18 mouse cellular contexts compared by ENCODE assay signal in genomic region chr3:38331169-38331568, GRCm38 (mm10).
"Had no signal": no experiment of that assay in that cellular context is flagged by ENCODE, and none has a peak within 500 bp of the region (broad histone marks: within the 10 kb centered on the region; RNA-seq: fewer than 3 reads in every experiment).

No protein-coding gene starts in this region.

- H3K36me3 ChIP-seq: midbrain, embryonic 10.5 days; midbrain, embryonic 13.5 days; midbrain, embryonic 15.5 days; neural tube, embryonic 13.5 days; neural tube, embryonic 15.5 days had no signal

- DNase-seq: lung, adult 18-20 months; lung, embryonic 14.5 days; lung, postnatal 10 days; lung, postnatal 4 days; retina, postnatal 1 day; right cerebral cortex, adult 18-20 months; right cerebral cortex, postnatal 25 days; right cerebral cortex, postnatal 4 days; spleen, adult 18-20 months; thymus, adult 18-20 months; thymus, postnatal 14 days; thymus, postnatal 36 days had no signal

- H3K4me3 ChIP-seq: midbrain, embryonic 10.5 days; midbrain, embryonic 13.5 days; midbrain, embryonic 15.5 days; myocyte; neural tube, embryonic 13.5 days; neural tube, embryonic 15.5 days had no signal

- H3K4me1 ChIP-seq: midbrain, embryonic 10.5 days; midbrain, embryonic 13.5 days; midbrain, embryonic 15.5 days; neural tube, embryonic 13.5 days; neural tube, embryonic 15.5 days had no signal

- H3K27ac ChIP-seq: midbrain, embryonic 10.5 days; midbrain, embryonic 13.5 days; midbrain, embryonic 15.5 days; neural tube, embryonic 13.5 days; neural tube, embryonic 15.5 days had no signal

- H3K9me3 ChIP-seq: midbrain, embryonic 10.5 days; midbrain, embryonic 13.5 days; midbrain, embryonic 15.5 days; neural tube, embryonic 13.5 days; neural tube, embryonic 15.5 days had no signal

- H3K27me3 ChIP-seq: midbrain, embryonic 13.5 days; midbrain, embryonic 15.5 days; neural tube, embryonic 13.5 days; neural tube, embryonic 15.5 days had no signal

- H3K4me2 ChIP-seq: lung, embryonic 14.5 days; midbrain, embryonic 13.5 days; midbrain, embryonic 15.5 days; neural tube, embryonic 13.5 days; neural tube, embryonic 15.5 days had no signal

- ATAC-seq: midbrain, embryonic 13.5 days; midbrain, embryonic 15.5 days had no signal

- H3K9ac ChIP-seq: lung, embryonic 14.5 days; midbrain, embryonic 13.5 days; midbrain, embryonic 15.5 days; neural tube, embryonic 13.5 days; neural tube, embryonic 15.5 days had no signal
